Mouse (Mus musculus) spleen, adult 2 months (tissue): Measurements from ENCODE around the gene Chil1.

ENCODE experiments used
- CTCF ChIP-seq: fragments of 200-500 bp; IDR thresholded peaks from 2 replicates; pipeline ENCODE4 v1.5.1; 2011; ENCODE audit warnings: mild to moderate bottlenecking, inconsistent platforms; ENCODE audit not compliant: insufficient read depth, insufficient read length, insufficient replicate concordance; ENCODE audit errors: extremely low read depth
- POLR2A ChIP-seq: fragments of 200-500 bp; IDR thresholded peaks from 2 replicates; pipeline ENCODE4 v1.6.1; 2011; ENCODE audit warnings: low read depth, low read length, inconsistent platforms

DNA sequence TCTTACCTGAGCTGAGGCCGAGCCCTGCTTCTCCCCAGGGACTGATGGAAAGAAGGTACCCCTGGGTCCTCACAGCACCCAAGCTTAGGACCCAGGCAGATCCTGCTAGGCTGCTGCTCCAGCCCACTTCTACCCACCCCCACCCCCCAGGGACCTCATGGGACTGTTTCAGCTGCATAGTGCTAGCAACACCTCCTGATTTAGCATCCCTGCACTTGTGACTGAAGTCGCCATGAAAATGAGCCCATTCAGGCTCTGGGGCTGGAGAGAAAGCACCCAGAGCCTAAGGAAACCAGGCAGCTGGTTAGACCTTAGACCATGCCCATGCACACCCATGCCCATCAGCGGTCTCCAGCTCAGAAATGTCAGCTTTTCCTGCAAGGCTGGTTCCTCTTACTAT lies 36.0 kb downstream of the Chil1 start:
- TF ChIP-seq CTCF (no peak), POLR2A (no peak)
